Mouse (Mus musculus): ENCODE data around the gene Dap3. TPM values are rescaled to one million over a fixed set of nuclear protein-coding genes. Genes with fewer than 3 reads are reported as not detected.

Gene Dap3
- total and polyA plus RNA-seq, 3 experiments, result 192 to 293 TPM; not detected in 1

DNA sequence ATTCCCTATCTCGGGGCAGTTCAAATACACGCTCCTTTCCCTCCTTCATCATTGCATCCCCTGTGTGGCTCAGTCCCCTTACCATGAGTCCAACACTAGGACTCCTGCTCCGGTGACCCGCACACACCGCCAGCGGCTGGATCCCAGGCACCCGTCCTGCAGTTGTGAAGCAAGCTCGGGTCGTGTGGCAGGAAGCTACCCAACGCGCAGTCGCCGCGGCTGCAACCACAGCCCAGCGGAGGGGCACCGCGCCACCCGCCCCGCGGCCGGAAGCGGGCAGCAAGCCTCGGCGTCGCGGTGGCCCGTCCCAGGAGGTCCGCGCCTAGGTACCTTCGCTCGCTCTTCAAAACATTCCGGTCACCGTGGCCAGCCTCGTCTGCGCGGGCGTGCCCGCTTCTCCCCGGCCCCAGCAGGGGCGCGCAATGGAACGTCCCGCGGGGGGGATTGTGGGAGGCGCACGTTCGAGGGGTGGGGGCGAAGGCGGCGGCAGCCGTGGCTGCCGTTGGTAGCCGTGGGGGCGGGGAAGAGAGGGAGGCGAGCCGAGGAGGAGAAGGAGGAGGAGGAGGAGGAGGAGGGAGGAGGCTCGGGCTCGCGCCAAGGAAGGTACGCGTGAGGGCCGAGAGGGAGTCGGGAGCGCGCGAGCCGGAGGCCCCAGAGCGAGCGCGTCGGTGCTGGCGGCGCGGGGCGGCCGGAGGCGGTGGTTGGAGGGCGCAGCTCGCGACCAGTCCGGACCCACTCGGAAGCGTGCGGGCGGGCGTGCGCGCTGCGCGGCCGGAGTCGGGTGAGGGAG, 1.0 kb downstream of the Dap3 start (continued):
- TF ChIP-seq CHD1 (IDR thresholded peaks at IDR 0.05; ENCODE audit: low read depth, low read length) (peak; percentile 99), USF1 (IDR thresholded peaks at IDR 0.05; ENCODE audit: low read depth, low read length) (peak; percentile 46), POLR2AphosphoS2 (IDR thresholded peaks at IDR 0.05; ENCODE audit: low read length) (peak; percentile 94), MAZ (IDR thresholded peaks at IDR 0.05; ENCODE audit: low read depth, low read length) (peak; percentile 100), SMC3 (IDR thresholded peaks at IDR 0.05; ENCODE audit: low read depth, low read length) (no peak)

DNA sequence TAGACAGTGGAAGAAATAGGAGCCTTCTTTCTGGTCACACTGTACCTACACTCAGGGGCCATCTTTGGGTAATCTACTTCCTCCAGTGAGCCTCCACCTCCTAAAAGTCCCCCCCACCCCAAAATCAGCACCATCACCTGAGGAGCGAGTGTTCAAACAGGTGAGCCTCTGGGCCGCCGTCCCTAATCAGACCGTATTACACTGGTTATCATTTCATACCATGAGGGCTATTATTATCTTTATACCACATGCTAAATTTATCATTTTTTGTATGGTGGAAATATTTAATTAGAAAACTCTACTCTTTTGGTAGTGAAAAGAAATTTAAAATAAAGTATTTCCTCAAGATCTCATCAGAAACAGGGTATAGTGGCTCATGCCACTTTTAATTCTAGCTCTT, 6.9 kb downstream of the Dap3 start:
- Histone ChIP-seq H3K4me1 (ENCODE audit: control insufficient read depth in 1 of 2, insufficient read depth in 2 of 2, low read length in 2 of 2) (peaks cover 10 to 15% of the 10 kb centered on the region in 2 experiments; a peak in 3 of 4 replicates), H3K9me3 (replicated peaks; ENCODE audit: insufficient read depth, low read length) (no peaks in the 10 kb centered on the region), H3K79me2 (ENCODE audit: control insufficient read depth, insufficient read depth, low read length, poor library complexity) (peaks cover 46% of the 10 kb centered on the region), H3K4me3 (ENCODE audit: control insufficient read depth in 1 of 2, insufficient read depth in 1 of 2, low read depth in 2 of 2, low read length in 2 of 2) (no peak overlapping the region), H3K9ac (ENCODE audit: control insufficient read depth, low read depth, low read length, poor library complexity, severe bottlenecking) (no peak overlapping the region), H3K27ac (ENCODE audit: control insufficient read depth, low read depth, low read length) (no peak overlapping the region), H3K36me3 (ENCODE audit: control insufficient read depth in 1 of 2, insufficient read depth in 2 of 2, low read length in 2 of 2) (peaks cover 10 to 21% of the 10 kb centered on the region in 2 experiments), H3K27me3 (ENCODE audit: control insufficient read depth in 1 of 2, insufficient read depth in 2 of 2, low read length in 2 of 2) (no peaks in the 10 kb centered on the region)
- TF ChIP-seq MAFK (IDR thresholded peaks at IDR 0.05; ENCODE audit: borderline replicate concordance, low read depth, low read length) (no peak), SIN3A (IDR thresholded peaks at IDR 0.05; ENCODE audit: low read length) (peak; percentile 33; the same call in 1 of the 2 replicates), EP300 (IDR thresholded peaks at IDR 0.05; ENCODE audit: low read depth in 1 of 2, low read length in 2 of 2) (peak; percentile 24 to 43; a peak in 1 of 4 replicates), POLR2AphosphoS5 (IDR thresholded peaks at IDR 0.05; ENCODE audit: borderline replicate concordance, low read depth, low read length) (no peak), GATA1 (IDR thresholded peaks at IDR 0.05; ENCODE audit: low read depth, low read length) (peak; percentile 27; the same call in 1 of the 2 replicates), ZKSCAN1 (IDR thresholded peaks at IDR 0.05; ENCODE audit: low read depth, low read length) (no peak), MEF2A (IDR thresholded peaks at IDR 0.05; ENCODE audit: extremely low read depth, insufficient replicate concordance, low read depth, low read length, poor library complexity, severe bottlenecking) (peak; percentile 61; the same call in 1 of the 2 replicates), TCF12 (IDR thresholded peaks at IDR 0.05; ENCODE audit: low read depth, low read length) (peak; percentile 57; the same call in 1 of the 2 replicates), ETS1 (IDR thresholded peaks at IDR 0.05; ENCODE audit: low read depth, low read length) (peak; percentile 44; the same call in 1 of the 2 replicates)
- no peak for DNase-seq (ENCODE audit: low read depth, low spot score)

- Histone ChIP-seq H3K4me1 (ENCODE audit: control insufficient read depth in 1 of 2, insufficient read depth in 2 of 2, low read length in 2 of 2) (peaks cover under 1 to 9% of the 10 kb centered on the region in 2 experiments; a peak in 2 of 4 replicates), H3K9ac (ENCODE audit: control insufficient read depth, low read depth, low read length, poor library complexity, severe bottlenecking) (no peak overlapping the region), H3K27ac (ENCODE audit: control insufficient read depth, low read depth, low read length) (no peak overlapping the region), H3K9me3 (replicated peaks; ENCODE audit: insufficient read depth, low read length) (no peaks in the 10 kb centered on the region), H3K4me3 (ENCODE audit: control insufficient read depth in 1 of 2, insufficient read depth in 1 of 2, low read depth in 2 of 2, low read length in 2 of 2) (no peak overlapping the region), H3K27me3 (ENCODE audit: control insufficient read depth in 1 of 2, insufficient read depth in 2 of 2, low read length in 2 of 2) (no peaks in the 10 kb centered on the region), H3K79me2 (ENCODE audit: control insufficient read depth, insufficient read depth, low read length, poor library complexity) (peaks cover 30% of the 10 kb centered on the region), H3K36me3 (ENCODE audit: control insufficient read depth in 1 of 2, insufficient read depth in 2 of 2, low read length in 2 of 2) (peaks cover 8 to 14% of the 10 kb centered on the region in 2 experiments)
- TF ChIP-seq USF1 (IDR thresholded peaks at IDR 0.05; ENCODE audit: low read depth, low read length), result no peak
- DNase-seq (ENCODE audit: low read depth, low spot score), result no peak
Measured at GRCm38 (mm10) chr3:88942316-88942880, 8.6 kb downstream of the Dap3 start.
